Mouse (Mus musculus) heart, embryonic 10.5 days (tissue): ENCODE measurements around the gene Parg. TPM values are rescaled to one million over a fixed set of nuclear protein-coding genes. Genes with fewer than 3 reads are reported as not detected.
"Not testable (repeated sequence)": the region's sequence is repeated elsewhere in the genome, so short reads cannot be mapped to it uniquely, and the experiment has no call there.

Experiments
- DNase-seq: peaks from one replicate; pipeline ENCODE4 v3.0.0-alpha.2; 2017; ENCODE audit warnings: low spot score
- H3K27ac ChIP-seq: fragments of 300-500 bp; sonication (generic); 2 replicates; pipeline ENCODE4 v1.5.1; 2016; ENCODE audit warnings: mild to moderate bottlenecking
- H3K27me3 ChIP-seq: fragments of 300-500 bp; sonication (generic); 2 replicates; pipeline ENCODE4 v1.6.1; 2016; ENCODE audit warnings: mild to moderate bottlenecking; ENCODE audit not compliant: poor library complexity, insufficient read depth, severe bottlenecking
- H3K36me3 ChIP-seq: fragments of 300-500 bp; sonication (generic); 2 replicates; pipeline ENCODE4 v1.6.1; 2016; ENCODE audit warnings: mild to moderate bottlenecking, moderate library complexity
- H3K4me1 ChIP-seq: fragments of 300-500 bp; sonication (generic); 2 replicates; pipeline ENCODE4 v1.6.1; 2016; ENCODE audit warnings: mild to moderate bottlenecking
- H3K4me3 ChIP-seq: fragments of 300-500 bp; sonication (generic); 2 replicates; pipeline ENCODE4 v1.5.1; 2016; ENCODE audit warnings: mild to moderate bottlenecking, moderate library complexity
- H3K9me3 ChIP-seq: fragments of 300-500 bp; sonication (generic); 2 replicates; pipeline ENCODE4 v1.6.1; 2016; ENCODE audit warnings: mild to moderate bottlenecking, moderate library complexity
- WGBS: fragments of 180-500 bp; shearing (Covaris S2); methylation state at CpG from one replicate; pipeline ENCODE4 v1.1.7; 2016; 5-methylcytosine and 5-hydroxymethylcytosine counted together
- polyA plus RNA-seq: library from polyadenylated mRNA; unstranded; fragments of >200 nt; fragmentation: Nextera tagmentation; extraction: Ambion mirVana; gene quantifications from 2 replicates; pipeline ENCODE4 v1.2.1, GENCODE M21; 2016

The Parg gene
- polyA plus RNA-seq, 1 experiment from 2014 or later: 35.3 TPM

GRCm38 (mm10) chr14:32191926-32192325 lies 9.8 kb upstream of the Parg start:
- Histone ChIP-seq H3K9me3 (no peaks in the 10 kb centered on the region), H3K27me3 (no peaks in the 10 kb centered on the region), H3K36me3 (peaks cover 82% of the 10 kb centered on the region), H3K27ac (no peak overlapping the region), H3K4me3 (no peak overlapping the region), H3K4me1 (no peaks in the 10 kb centered on the region)
- no peak for DNase-seq
- 69% methylated on average over 5 of the region's 5 CpGs for WGBS

GRCm38 (mm10) chr14:32192437-32192836 lies 9.3 kb upstream of the Parg start:
- H3K27ac ChIP-seq: no peak overlapping the region
- H3K4me3 ChIP-seq: no peak overlapping the region
- WGBS: 43% methylated on average over 3 of the region's 3 CpGs
- DNase-seq: peak; percentile 78
- no peaks in the 10 kb centered on the region for H3K4me1 ChIP-seq
- no peaks in the 10 kb centered on the region for H3K9me3 ChIP-seq
- no peaks in the 10 kb centered on the region for H3K27me3 ChIP-seq
- H3K36me3 ChIP-seq: peaks cover 82% of the 10 kb centered on the region

GRCm38 (mm10) chr14:32193557-32193956 lies 8.2 kb upstream of the Parg start:
- peaks cover 81% of the 10 kb centered on the region for H3K36me3 ChIP-seq
- not testable (repeated sequence) for H3K4me3 ChIP-seq, H3K27ac ChIP-seq, DNase-seq, H3K27me3 ChIP-seq, H3K4me1 ChIP-seq, H3K9me3 ChIP-seq
- WGBS: 70% methylated on average over 5 of the region's 5 CpGs

- DNase-seq: no peak
- 0% methylated on average over 26 of the region's 26 CpGs for WGBS
- peaks cover 19% of the 10 kb centered on the region for H3K4me1 ChIP-seq
- H3K9me3 ChIP-seq: no peaks in the 10 kb centered on the region
- peaks cover 36% of the 10 kb centered on the region for H3K36me3 ChIP-seq
- H3K27ac ChIP-seq: peak overlapping the region; percentile 92
- H3K27me3 ChIP-seq: no peaks in the 10 kb centered on the region
- H3K4me3 ChIP-seq: peak overlapping the region; percentile 87
Measured at GRCm38 (mm10) chr14:32201354-32201753, 395 bp upstream of the Parg start.

- Histone ChIP-seq H3K27me3 (no peaks in the 10 kb centered on the region), H3K9me3 (no peaks in the 10 kb centered on the region), H3K4me3 (no peak overlapping the region), H3K27ac (no peak overlapping the region), H3K36me3 (peaks cover 4% of the 10 kb centered on the region), H3K4me1 (no peaks in the 10 kb centered on the region)
- DNase-seq: no peak
Measured at GRCm38 (mm10) chr14:32226601-32227000, 24.9 kb downstream of the Parg start.

- no peaks in the 10 kb centered on the region for H3K4me1 ChIP-seq
- 4% methylated on average over 2 of the region's 2 CpGs for WGBS
Measured at GRCm38 (mm10) chr14:32228996-32229395, 27.2 kb downstream of the Parg start.

GRCm38 (mm10) chr14:32242401-32242800 lies 40.7 kb downstream of the Parg start:
- Histone ChIP-seq H3K4me3 (no peak overlapping the region), H3K4me1 (no peaks in the 10 kb centered on the region), H3K36me3 (peaks cover 34% of the 10 kb centered on the region), H3K27ac (no peak overlapping the region), H3K9me3 (no peaks in the 10 kb centered on the region), H3K27me3 (no peaks in the 10 kb centered on the region)
- 83% methylated on average over 4 of the region's 4 CpGs for WGBS
- no peak for DNase-seq

More at GRCm38 (mm10) chr14:32228996-32229395, 27.2 kb downstream of the Parg start:
- peaks cover 7% of the 10 kb centered on the region for H3K36me3 ChIP-seq
- H3K9me3 ChIP-seq: no peaks in the 10 kb centered on the region
- H3K4me3 ChIP-seq: no peak overlapping the region
- no peak for DNase-seq
- no peak overlapping the region for H3K27ac ChIP-seq
- no peaks in the 10 kb centered on the region for H3K27me3 ChIP-seq

GRCm38 (mm10) chr14:32246019-32246418 lies 44.3 kb downstream of the Parg start:
- no peaks in the 10 kb centered on the region for H3K27me3 ChIP-seq
- H3K4me3 ChIP-seq: no peak overlapping the region
- no peak for DNase-seq
- no peak overlapping the region for H3K27ac ChIP-seq
- no peaks in the 10 kb centered on the region for H3K9me3 ChIP-seq
- no peaks in the 10 kb centered on the region for H3K4me1 ChIP-seq
- H3K36me3 ChIP-seq: peaks cover 26% of the 10 kb centered on the region; the same call in 1 of the 2 replicates
- WGBS: 85% methylated on average over 2 of the region's 2 CpGs

- no peak overlapping the region for H3K27ac ChIP-seq
- no peaks in the 10 kb centered on the region for H3K27me3 ChIP-seq
- 89% methylated on average over 6 of the region's 6 CpGs for whole genome bisulfite sequencing
- no peak for DNase-seq
- peaks cover 16% of the 10 kb centered on the region; the same call in 1 of the 2 replicates for H3K36me3 ChIP-seq
- H3K4me3 ChIP-seq: no peak overlapping the region
- no peaks in the 10 kb centered on the region for H3K9me3 ChIP-seq
- H3K4me1 ChIP-seq: no peaks in the 10 kb centered on the region
Measured at GRCm38 (mm10) chr14:32249616-32250015, 47.9 kb downstream of the Parg start.

GRCm38 (mm10) chr14:32260830-32261229 lies 59.1 kb downstream of the Parg start:
- Histone ChIP-seq H3K4me1 (no peaks in the 10 kb centered on the region), H3K9me3 (no peaks in the 10 kb centered on the region), H3K36me3 (peaks cover 28% of the 10 kb centered on the region; the same call in 1 of the 2 replicates), H3K27me3 (no peaks in the 10 kb centered on the region), H3K4me3 (no peak overlapping the region), H3K27ac (no peak overlapping the region)
- peak; percentile 82 for DNase-seq
- WGBS: 58% methylated on average over 6 of the region's 6 CpGs

GRCm38 (mm10) chr14:32261741-32262140 lies 60.0 kb downstream of the Parg start:
- H3K36me3 ChIP-seq: peaks cover 28% of the 10 kb centered on the region; the same call in 1 of the 2 replicates
- no peaks in the 10 kb centered on the region for H3K27me3 ChIP-seq
- 73% methylated on average over 2 of the region's 2 CpGs for WGBS
- no peaks in the 10 kb centered on the region for H3K9me3 ChIP-seq
- H3K4me1 ChIP-seq: no peaks in the 10 kb centered on the region
- no peak for DNase-seq
- no peak overlapping the region for H3K4me3 ChIP-seq
- H3K27ac ChIP-seq: no peak overlapping the region

- Histone ChIP-seq H3K36me3 (peaks cover 12% of the 10 kb centered on the region), H3K27ac (no peak overlapping the region), H3K4me1 (no peaks in the 10 kb centered on the region), H3K9me3 (no peaks in the 10 kb centered on the region), H3K4me3 (no peak overlapping the region), H3K27me3 (no peaks in the 10 kb centered on the region)
- DNase-seq: no peak
- WGBS: 62% methylated on average over 2 of the region's 2 CpGs
Measured at GRCm38 (mm10) chr14:32268999-32269398, 67.2 kb downstream of the Parg start.

GRCm38 (mm10) chr14:32269589-32269988 lies 67.8 kb downstream of the Parg start:
- no peak overlapping the region for H3K27ac ChIP-seq
- H3K4me1 ChIP-seq: no peaks in the 10 kb centered on the region
- no peaks in the 10 kb centered on the region for H3K9me3 ChIP-seq
- peaks cover 12% of the 10 kb centered on the region for H3K36me3 ChIP-seq
- no peaks in the 10 kb centered on the region for H3K27me3 ChIP-seq
- no peak overlapping the region for H3K4me3 ChIP-seq
- 90% methylated on average over 4 of the region's 4 CpGs for WGBS
- DNase-seq: no peak

GRCm38 (mm10) chr14:32301622-32302021 lies 99.9 kb downstream of the Parg start:
- no peaks in the 10 kb centered on the region for H3K4me1 ChIP-seq
- no peaks in the 10 kb centered on the region for H3K27me3 ChIP-seq
- 80% methylated on average over 12 of the region's 12 CpGs for WGBS
- peaks cover 11% of the 10 kb centered on the region for H3K36me3 ChIP-seq
- no peaks in the 10 kb centered on the region for H3K9me3 ChIP-seq
- no peak overlapping the region for H3K4me3 ChIP-seq
- H3K27ac ChIP-seq: no peak overlapping the region
- DNase-seq: no peak
